Mouse (Mus musculus) erythroblast, embryonic 14.5 days (primary cell): Measurements from ENCODE around the gene Siah3. TPM values are rescaled to one million over a fixed set of nuclear protein-coding genes. Genes with fewer than 3 reads are reported as not detected.

Experiments used
- H3K27me3 ChIP-seq: 2 replicates; pipeline ENCODE4 v1.6.1; 2012; ENCODE audit warnings: inconsistent platforms; ENCODE audit not compliant: control insufficient read depth
- H3K36me3 ChIP-seq: 2 replicates; pipeline ENCODE4 v1.6.1; 2012; ENCODE audit warnings: mild to moderate bottlenecking, inconsistent platforms; ENCODE audit not compliant: control insufficient read depth
- H3K4me1 ChIP-seq: 2 replicates; pipeline ENCODE4 v1.6.1; 2012; ENCODE audit warnings: inconsistent platforms; ENCODE audit not compliant: control insufficient read depth
- H3K4me3 ChIP-seq: replicated peaks from 2 replicates; pipeline ENCODE3; 2012; ENCODE audit warnings: moderate library complexity, mild to moderate bottlenecking, inconsistent platforms
- H3K9me3 ChIP-seq: 2 replicates; pipeline ENCODE4 v1.6.1; 2012; ENCODE audit warnings: low read length, inconsistent platforms, mixed read lengths; ENCODE audit not compliant: control insufficient read depth
- GATA1 ChIP-seq: IDR thresholded peaks from 2 replicates; pipeline ENCODE4 v1.6.1; 2012; ENCODE audit warnings: low read length, inconsistent platforms, mixed read lengths
- TAL1 ChIP-seq: IDR thresholded peaks from 3 replicates; pipeline ENCODE4 v1.6.1; 2012; ENCODE audit warnings: low read length, inconsistent platforms, mixed read lengths
- polyA plus RNA-seq: library from polyadenylated mRNA; stranded (reverse); fragments of >175 nt; gene quantifications from 2 replicates; pipeline ENCODE4 v1.2.3, GENCODE M21; 2012

Siah3 gene
- polyA plus RNA-seq, 1 experiment: 0.01 TPM

- Histone ChIP-seq H3K36me3 (peaks cover 2% of the 10 kb centered on the region; the same call in 1 of the 2 replicates), H3K27me3 (no peaks in the 10 kb centered on the region; the same call in 1 of the 2 replicates), H3K4me3 (no peak overlapping the region), H3K4me1 (peaks cover 46% of the 10 kb centered on the region), H3K9me3 (no peaks in the 10 kb centered on the region)
- TF ChIP-seq TAL1: no peak
- TF ChIP-seq GATA1: no peak
Measured at GRCm38 (mm10) chr14:75527464-75528190, 71.8 kb downstream of the Siah3 start.

- no peaks in the 10 kb centered on the region; the same call in 1 of the 2 replicates for H3K27me3 ChIP-seq
- H3K9me3 ChIP-seq: no peaks in the 10 kb centered on the region
- no peak overlapping the region for H3K4me3 ChIP-seq
- H3K36me3 ChIP-seq: no peaks in the 10 kb centered on the region
- peaks cover 30% of the 10 kb centered on the region for H3K4me1 ChIP-seq
- no peak for TF ChIP-seq GATA1
- no peak for TF ChIP-seq TAL1
Measured at GRCm38 (mm10) chr14:75530815-75531353, 75.1 kb downstream of the Siah3 start.

- no peak for TF ChIP-seq GATA1
- no peak for TF ChIP-seq TAL1
- no peak overlapping the region for H3K4me3 ChIP-seq
- H3K27me3 ChIP-seq: no peaks in the 10 kb centered on the region
- peaks cover 16% of the 10 kb centered on the region for H3K4me1 ChIP-seq
- no peaks in the 10 kb centered on the region for H3K9me3 ChIP-seq
- no peaks in the 10 kb centered on the region for H3K36me3 ChIP-seq
Measured at GRCm38 (mm10) chr14:75539205-75539604, 83.4 kb downstream of the Siah3 start.

- Histone ChIP-seq H3K27me3 (no peaks in the 10 kb centered on the region), H3K36me3 (no peaks in the 10 kb centered on the region), H3K4me3 (no peak overlapping the region), H3K9me3 (no peaks in the 10 kb centered on the region), H3K4me1 (peaks cover 16% of the 10 kb centered on the region)
- TF ChIP-seq GATA1: no peak
- TF ChIP-seq TAL1: no peak
Measured at GRCm38 (mm10) chr14:75540216-75540995, 84.6 kb downstream of the Siah3 start.

- Histone ChIP-seq H3K4me1 (peaks cover 16% of the 10 kb centered on the region), H3K9me3 (no peaks in the 10 kb centered on the region), H3K36me3 (no peaks in the 10 kb centered on the region), H3K27me3 (no peaks in the 10 kb centered on the region), H3K4me3 (no peak overlapping the region)
- TF ChIP-seq GATA1 (no peak), TAL1 (no peak)
Measured at GRCm38 (mm10) chr14:75540996-75541350, 85.2 kb downstream of the Siah3 start.

- no peaks in the 10 kb centered on the region for H3K36me3 ChIP-seq
- TF ChIP-seq GATA1 (no peak), TAL1 (no peak)
- H3K4me3 ChIP-seq: no peak overlapping the region
- H3K27me3 ChIP-seq: no peaks in the 10 kb centered on the region
- H3K9me3 ChIP-seq: no peaks in the 10 kb centered on the region
- peaks cover 10% of the 10 kb centered on the region; the same call in 1 of the 2 replicates for H3K4me1 ChIP-seq
Measured at GRCm38 (mm10) chr14:75541731-75542130, 85.9 kb downstream of the Siah3 start.

GRCm38 (mm10) chr14:75561577-75562331 is 106.0 kb downstream of the Siah3 start:
- no peaks in the 10 kb centered on the region for H3K27me3 ChIP-seq
- H3K4me1 ChIP-seq: peaks cover 9% of the 10 kb centered on the region; the same call in 1 of the 2 replicates
- no peaks in the 10 kb centered on the region for H3K9me3 ChIP-seq
- TF ChIP-seq TAL1 (no peak), GATA1 (no peak)
- H3K4me3 ChIP-seq: no peak overlapping the region
- no peaks in the 10 kb centered on the region for H3K36me3 ChIP-seq

GRCm38 (mm10) chr14:75565534-75566140 is 109.9 kb downstream of the Siah3 start:
- Histone ChIP-seq H3K4me1 (peaks cover 9% of the 10 kb centered on the region; the same call in 1 of the 2 replicates), H3K4me3 (no peak overlapping the region), H3K27me3 (no peaks in the 10 kb centered on the region), H3K9me3 (no peaks in the 10 kb centered on the region), H3K36me3 (no peaks in the 10 kb centered on the region)
- TF ChIP-seq TAL1 (no peak), GATA1 (no peak)
